Mouse (Mus musculus): ENCODE data around the gene Sipa1l1. TPM values are rescaled to one million over a fixed set of nuclear protein-coding genes. Genes with fewer than 3 reads are reported as not detected.

Sipa1l1 gene
- polyA plus RNA-seq, 1 experiment from 2014 or later = 41.7 TPM

- Histone ChIP-seq H3K4me3 (replicated peaks) (no peak overlapping the region), H3K4me1 (peaks cover 39% of the 10 kb centered on the region), H3K27me3 (no peaks in the 10 kb centered on the region), H3K9ac (no peak overlapping the region), H3K9me3 (no peaks in the 10 kb centered on the region), H3K27ac (no peak overlapping the region), H3K4me2 (no peak overlapping the region), H3K36me3 (replicated peaks) (no peaks in the 10 kb centered on the region; the same call in 1 of the 2 replicates)
- 90% methylated on average over 3 of the region's 3 CpGs for WGBS
- ATAC-seq (ENCODE audit: low FRiP score) = no peak
These were observed 198.9 kb downstream of the Sipa1l1 start for GRCm38 (mm10) chr12:82367986-82368385.

- ATAC-seq (ENCODE audit: low FRiP score) = no peak
- Histone ChIP-seq H3K4me2 (no peak overlapping the region), H3K36me3 (replicated peaks) (0 out of 2 replicates have a peak, but pooled peaks cover 7% of the 10 kb centered on the region), H3K9me3 (no peaks in the 10 kb centered on the region), H3K9ac (no peak overlapping the region), H3K27me3 (no peaks in the 10 kb centered on the region), H3K4me1 (peaks cover 46% of the 10 kb centered on the region), H3K4me3 (replicated peaks) (no peak overlapping the region), H3K27ac (peak overlapping the region; percentile 66)
- WGBS = 45% methylated on average over 5 of the region's 5 CpGs
These were observed 200.5 kb downstream of the Sipa1l1 start for GRCm38 (mm10) chr12:82369402-82370160.

GRCm38 (mm10) chr12:82371266-82371665 lies 202.1 kb downstream of the Sipa1l1 start:
- WGBS = 70% methylated on average over 3 of the region's 3 CpGs
- Histone ChIP-seq H3K27ac (no peak overlapping the region), H3K4me3 (replicated peaks) (no peak overlapping the region), H3K4me2 (no peak overlapping the region), H3K27me3 (no peaks in the 10 kb centered on the region), H3K9me3 (no peaks in the 10 kb centered on the region), H3K36me3 (replicated peaks) (0 out of 2 replicates have a peak, but pooled peaks cover 7% of the 10 kb centered on the region), H3K4me1 (peaks cover 41% of the 10 kb centered on the region), H3K9ac (no peak overlapping the region)
- ATAC-seq (ENCODE audit: low FRiP score) = no peak

- no peak for ATAC-seq (ENCODE audit: low FRiP score)
- Histone ChIP-seq H3K27me3 (no peaks in the 10 kb centered on the region), H3K27ac (0 out of 2 replicates have a peak overlapping the region, but pooled peaks have one; percentile 25)
These were observed 204.9 kb downstream of the Sipa1l1 start for GRCm38 (mm10) chr12:82374020-82374419.

GRCm38 (mm10) chr12:82382932-82383331 lies 213.8 kb downstream of the Sipa1l1 start:
- Histone ChIP-seq H3K27me3 (no peaks in the 10 kb centered on the region), H3K36me3 (replicated peaks) (peaks cover 17% of the 10 kb centered on the region), H3K4me2 (no peak overlapping the region), H3K27ac (no peak overlapping the region), H3K9me3 (no peaks in the 10 kb centered on the region), H3K9ac (no peak overlapping the region), H3K4me1 (no peaks in the 10 kb centered on the region), H3K4me3 (replicated peaks) (no peak overlapping the region)
- WGBS = 75% methylated on average over 3 of the region's 3 CpGs
- ATAC-seq (ENCODE audit: low FRiP score) = no peak

More at GRCm38 (mm10) chr12:82374020-82374419, 204.9 kb downstream of the Sipa1l1 start:
- Histone ChIP-seq H3K4me1 (peaks cover 37% of the 10 kb centered on the region), H3K4me3 (replicated peaks) (no peak overlapping the region), H3K36me3 (replicated peaks) (0 out of 2 replicates have a peak, but pooled peaks cover 7% of the 10 kb centered on the region), H3K9me3 (no peaks in the 10 kb centered on the region), H3K4me2 (no peak overlapping the region), H3K9ac (no peak overlapping the region)

GRCm38 (mm10) chr12:82384719-82385118 lies 215.6 kb downstream of the Sipa1l1 start:
- H3K4me2 ChIP-seq = no peak overlapping the region
- H3K27me3 ChIP-seq = no peaks in the 10 kb centered on the region
- H3K4me1 ChIP-seq = no peaks in the 10 kb centered on the region
- H3K27ac ChIP-seq = no peak overlapping the region
- WGBS = 81% methylated on average over 8 of the region's 8 CpGs
- H3K4me3 ChIP-seq (replicated peaks) = no peak overlapping the region
- no peak for ATAC-seq (ENCODE audit: low FRiP score)
- no peaks in the 10 kb centered on the region for H3K9me3 ChIP-seq
- peaks cover 17% of the 10 kb centered on the region for H3K36me3 ChIP-seq (replicated peaks)
- no peak overlapping the region for H3K9ac ChIP-seq

- H3K27me3 ChIP-seq = no peaks in the 10 kb centered on the region
- H3K4me1 ChIP-seq = no peaks in the 10 kb centered on the region
- 78% methylated on average over 3 of the region's 3 CpGs for WGBS
- peaks cover 17% of the 10 kb centered on the region for H3K36me3 ChIP-seq (replicated peaks)
- H3K27ac ChIP-seq = no peak overlapping the region
- H3K4me3 ChIP-seq (replicated peaks) = no peak overlapping the region
- no peak for ATAC-seq (ENCODE audit: low FRiP score)
- H3K9me3 ChIP-seq = no peaks in the 10 kb centered on the region
- no peak overlapping the region for H3K9ac ChIP-seq
- H3K4me2 ChIP-seq = no peak overlapping the region
These were observed 217.9 kb downstream of the Sipa1l1 start for GRCm38 (mm10) chr12:82387042-82387441.

GRCm38 (mm10) chr12:82387647-82388046 lies 218.5 kb downstream of the Sipa1l1 start:
- peaks cover 17% of the 10 kb centered on the region for H3K36me3 ChIP-seq (replicated peaks)
- H3K9me3 ChIP-seq = no peaks in the 10 kb centered on the region
- no peak for ATAC-seq (ENCODE audit: low FRiP score)
- no peak overlapping the region for H3K9ac ChIP-seq
- H3K4me2 ChIP-seq = no peak overlapping the region
- H3K4me1 ChIP-seq = no peaks in the 10 kb centered on the region
- H3K27me3 ChIP-seq = no peaks in the 10 kb centered on the region
- no peak overlapping the region for H3K4me3 ChIP-seq (replicated peaks)
- 93% methylated on average over 3 of the region's 3 CpGs for WGBS
- no peak overlapping the region for H3K27ac ChIP-seq

GRCm38 (mm10) chr12:82388144-82388543 lies 219.0 kb downstream of the Sipa1l1 start:
- H3K4me2 ChIP-seq = no peak overlapping the region
- H3K27ac ChIP-seq = no peak overlapping the region
- H3K27me3 ChIP-seq = no peaks in the 10 kb centered on the region
- H3K36me3 ChIP-seq (replicated peaks) = peaks cover 17% of the 10 kb centered on the region
- no peak overlapping the region for H3K4me3 ChIP-seq (replicated peaks)
- ATAC-seq (ENCODE audit: low FRiP score) = no peak
- H3K9ac ChIP-seq = no peak overlapping the region
- no peaks in the 10 kb centered on the region for H3K4me1 ChIP-seq
- no peaks in the 10 kb centered on the region for H3K9me3 ChIP-seq

GRCm38 (mm10) chr12:82394118-82394861 lies 225.2 kb downstream of the Sipa1l1 start:
- H3K27me3 ChIP-seq = no peaks in the 10 kb centered on the region
- H3K36me3 ChIP-seq (replicated peaks) = peaks cover 19% of the 10 kb centered on the region
- H3K9me3 ChIP-seq = no peaks in the 10 kb centered on the region
- no peak for ATAC-seq (ENCODE audit: low FRiP score)
- peaks cover 9% of the 10 kb centered on the region for H3K4me1 ChIP-seq
- WGBS = 50% methylated on average over 8 of the region's 8 CpGs
- H3K4me2 ChIP-seq = no peak overlapping the region
- H3K27ac ChIP-seq = no peak overlapping the region
- no peak overlapping the region for H3K4me3 ChIP-seq (replicated peaks)
- H3K9ac ChIP-seq = no peak overlapping the region

- H3K36me3 ChIP-seq (replicated peaks) = peaks cover 21% of the 10 kb centered on the region
- peaks cover 9% of the 10 kb centered on the region for H3K4me1 ChIP-seq
- no peaks in the 10 kb centered on the region for H3K27me3 ChIP-seq
- ATAC-seq (ENCODE audit: low FRiP score) = no peak
- H3K4me3 ChIP-seq (replicated peaks) = no peak overlapping the region
- no peak overlapping the region for H3K27ac ChIP-seq
- H3K9me3 ChIP-seq = no peaks in the 10 kb centered on the region
- no peak overlapping the region for H3K9ac ChIP-seq
- 92% methylated on average over 4 of the region's 4 CpGs for WGBS
- no peak overlapping the region for H3K4me2 ChIP-seq
These were observed 226.1 kb downstream of the Sipa1l1 start for GRCm38 (mm10) chr12:82395194-82395593.

- Histone ChIP-seq H3K4me3 (replicated peaks) (no peak overlapping the region), H3K27me3 (no peaks in the 10 kb centered on the region), H3K4me1 (peaks cover 9% of the 10 kb centered on the region), H3K36me3 (replicated peaks) (peaks cover 21% of the 10 kb centered on the region), H3K27ac (no peak overlapping the region), H3K9ac (no peak overlapping the region), H3K9me3 (no peaks in the 10 kb centered on the region), H3K4me2 (no peak overlapping the region)
- no peak for ATAC-seq (ENCODE audit: low FRiP score)
- WGBS = 88% methylated on average over 8 of the region's 8 CpGs
These were observed 228.1 kb downstream of the Sipa1l1 start for GRCm38 (mm10) chr12:82397193-82397592.
